Mouse (Mus musculus) embryonic facial prominence, embryonic 14.5 days (tissue): Measurements from ENCODE around the gene Hist1h2bq. TPM values are rescaled to one million over a fixed set of nuclear protein-coding genes. Genes with fewer than 3 reads are reported as not detected.
"Not testable (repeated sequence)": the region's sequence is repeated elsewhere in the genome, so short reads cannot be mapped to it uniquely, and the experiment has no call there.

Experiments used
- ATAC-seq: fragments of 200-750 bp; cut with Nextera tagmentation; 2 replicates; pipeline ENCODE4 v1.8.0; 2017; ENCODE audit warnings: low read depth, moderate number of reproducible peaks, moderate TSS enrichment
- DNase-seq: peaks from one replicate; pipeline ENCODE4 v3.0.0-alpha.2; 2015; ENCODE audit warnings: low spot score
- H3K27ac ChIP-seq: fragments of 300-500 bp; sonication (generic); replicated peaks from 2 replicates; pipeline ENCODE4 v1.5.1; 2014; ENCODE audit warnings: low read depth, mild to moderate bottlenecking, low read length, moderate library complexity
- H3K27me3 ChIP-seq: fragments of 300-500 bp; sonication (generic); replicated peaks from 2 replicates; pipeline ENCODE4 v1.6.1; 2014; ENCODE audit warnings: low read length; ENCODE audit not compliant: control insufficient read depth, insufficient read depth
- H3K36me3 ChIP-seq: fragments of 300-500 bp; sonication (generic); 2 replicates; pipeline ENCODE4 v1.6.1; 2014; ENCODE audit warnings: low read length, mixed read lengths; ENCODE audit not compliant: control insufficient read depth, insufficient read depth
- H3K4me1 ChIP-seq: fragments of 300-500 bp; sonication (generic); 2 replicates; pipeline ENCODE4 v1.6.1; 2014; ENCODE audit warnings: antibody characterized with exemption, low read length; ENCODE audit not compliant: control insufficient read depth, insufficient read depth
- H3K4me2 ChIP-seq: fragments of 300-500 bp; sonication (generic); 2 replicates; pipeline ENCODE4 v1.6.1; 2014; ENCODE audit warnings: low read depth, mild to moderate bottlenecking, low read length, moderate library complexity, mixed read lengths
- H3K4me3 ChIP-seq: fragments of 300-500 bp; sonication (generic); 2 replicates; pipeline ENCODE4 v1.5.1; 2014; ENCODE audit warnings: low read depth, mild to moderate bottlenecking, low read length
- H3K9ac ChIP-seq: fragments of 300-500 bp; sonication (generic); 2 replicates; pipeline ENCODE4 v1.6.1; 2014; ENCODE audit warnings: low read depth, mild to moderate bottlenecking, low read length, moderate library complexity, mixed read lengths
- H3K9me3 ChIP-seq: fragments of 300-500 bp; sonication (generic); 2 replicates; pipeline ENCODE4 v1.6.1; 2016; ENCODE audit warnings: low read length; ENCODE audit not compliant: control insufficient read depth
- WGBS: fragments of 180-500 bp; shearing (Covaris S2); extraction: QIAGEN DNeasy Blood & Tissue Kit; methylation state at CpG from one replicate; pipeline ENCODE4 v1.1.7; 2014; 5-methylcytosine and 5-hydroxymethylcytosine counted together
- polyA plus RNA-seq: library from polyadenylated mRNA; unstranded; fragments of >200 nt; fragmentation: Nextera tagmentation; extraction: Ambion mirVana; gene quantifications from 2 replicates; pipeline ENCODE4 v1.2.1, GENCODE M21; 2014

The Hist1h2bq gene
- polyA plus RNA-seq, 1 experiment from 2014 or later: 13.6 TPM

- H3K36me3 ChIP-seq, H3K9me3 ChIP-seq, H3K27ac ChIP-seq, H3K9ac ChIP-seq, H3K27me3 ChIP-seq, DNase-seq, H3K4me1 ChIP-seq: not testable (repeated sequence)
- Histone ChIP-seq H3K4me2 (0 out of 2 replicates have a peak within 1 kb of the TSS, but pooled peaks have one; percentile 32), H3K4me3 (0 out of 2 replicates have a peak within 1 kb of the TSS, but pooled peaks have one; percentile 15)
- peak; percentile 83 for ATAC-seq
- 0% methylated on average over 5 of the region's 58 CpGs for WGBS
Measured at GRCm38 (mm10) chr13:21831418-21832394, 21.7 kb upstream of the Hist1h2bq start, which contains the start of gene Hist1h4n. TSS of gene Hist1h4n (minus strand) at chr13:21832196.

- H3K9me3 ChIP-seq: no peaks in the 10 kb centered on the region
- no peaks in the 10 kb centered on the region for H3K27me3 ChIP-seq
- H3K4me2 ChIP-seq: no peak overlapping the region
- DNase-seq (no peak), ATAC-seq (no peak)
- WGBS: 89% methylated on average over 10 of the region's 10 CpGs
- H3K4me1 ChIP-seq: no peaks in the 10 kb centered on the region
- H3K36me3 ChIP-seq: no peaks in the 10 kb centered on the region
- no peak overlapping the region for H3K9ac ChIP-seq
- no peak overlapping the region for H3K4me3 ChIP-seq
- H3K27ac ChIP-seq: no peak overlapping the region
Measured at GRCm38 (mm10) chr13:21830344-21830743, 20.3 kb upstream of the Hist1h2bq start.

GRCm38 (mm10) chr13:21828511-21828910 is 18.5 kb upstream of the Hist1h2bq start:
- no peaks in the 10 kb centered on the region for H3K9me3 ChIP-seq
- no peak overlapping the region for H3K9ac ChIP-seq
- no peak overlapping the region for H3K4me2 ChIP-seq
- H3K36me3 ChIP-seq: no peaks in the 10 kb centered on the region
- no peaks in the 10 kb centered on the region for H3K4me1 ChIP-seq
- no peaks in the 10 kb centered on the region for H3K27me3 ChIP-seq
- WGBS: 86% methylated on average over 3 of the region's 3 CpGs
- ATAC-seq: no peak
- DNase-seq: no peak
- H3K27ac ChIP-seq: no peak overlapping the region
- no peak overlapping the region for H3K4me3 ChIP-seq

- H3K4me1 ChIP-seq, DNase-seq, ATAC-seq, H3K4me2 ChIP-seq, H3K27ac ChIP-seq, H3K9me3 ChIP-seq, H3K4me3 ChIP-seq, H3K36me3 ChIP-seq, H3K27me3 ChIP-seq, H3K9ac ChIP-seq: not testable (repeated sequence)
- WGBS: 66% methylated on average over 6 of the region's 16 CpGs
Measured at GRCm38 (mm10) chr13:21820082-21820890, 10.3 kb upstream of the Hist1h2bq start.

- H3K36me3 ChIP-seq, H3K27me3 ChIP-seq, DNase-seq, H3K27ac ChIP-seq, H3K9me3 ChIP-seq, H3K4me1 ChIP-seq, H3K9ac ChIP-seq: not testable (repeated sequence)
- Histone ChIP-seq H3K4me2 (peak overlapping the region; percentile 45), H3K4me3 (0 out of 2 replicates have a peak overlapping the region, but pooled peaks have one; percentile 17)
- WGBS: 0% methylated on average over 11 of the region's 14 CpGs
- peak; percentile 39 for ATAC-seq
Measured at GRCm38 (mm10) chr13:21812092-21812491, 2.1 kb upstream of the Hist1h2bq start.

- H3K4me2 ChIP-seq: peak within 1 kb of the TSS; percentile 45
- no CpG with 5 or more reads among the region's 24 CpGs for WGBS
- H3K4me1 ChIP-seq, H3K27ac ChIP-seq, H3K9ac ChIP-seq, H3K36me3 ChIP-seq, H3K9me3 ChIP-seq, H3K27me3 ChIP-seq, DNase-seq: not testable (repeated sequence)
- H3K4me3 ChIP-seq: 0 out of 2 replicates have a peak within 1 kb of the TSS, but pooled peaks have one; percentile 17
- ATAC-seq: peak; percentile 59
Measured at GRCm38 (mm10) chr13:21811539-21811938, 1.5 kb upstream of the Hist1h2bq start, which contains the start of gene Hist1h4m. TSS of gene Hist1h4m (plus strand) at chr13:21811746.

- not testable (repeated sequence) for H3K4me1 ChIP-seq, H3K27me3 ChIP-seq, DNase-seq, H3K27ac ChIP-seq, H3K9me3 ChIP-seq, H3K4me3 ChIP-seq, H3K9ac ChIP-seq, H3K4me2 ChIP-seq, H3K36me3 ChIP-seq
- WGBS: no CpG with 5 or more reads among the region's 8 CpGs
- ATAC-seq: 0 out of 2 replicates have a peak, but pooled peaks have one; percentile 10
Measured at GRCm38 (mm10) chr13:21811074-21811473, 1.1 kb upstream of the Hist1h2bq start.

GRCm38 (mm10) chr13:21803058-21803457 is 6.9 kb downstream of the Hist1h2bq start:
- not testable (repeated sequence) for H3K4me2 ChIP-seq, H3K4me3 ChIP-seq, H3K9me3 ChIP-seq, H3K4me1 ChIP-seq, H3K9ac ChIP-seq, H3K27ac ChIP-seq, H3K27me3 ChIP-seq, DNase-seq, H3K36me3 ChIP-seq
- ATAC-seq: peak; percentile 82
- WGBS: no CpG with 5 or more reads among the region's 4 CpGs
